Mouse (Mus musculus) embryonic facial prominence, embryonic 14.5 days (tissue): ENCODE results near the gene Ctf2. TPM values are rescaled to one million over a fixed set of nuclear protein-coding genes. Genes with fewer than 3 reads are reported as not detected.
A peak's percentile ranks its signal among the peaks of the same experiment; 100 is the strongest.

Experiments
- ATAC-seq: fragments of 200-750 bp; cut with Nextera tagmentation; 2 replicates; pipeline ENCODE4 v1.8.0; 2017; ENCODE audit warnings: low read depth, moderate number of reproducible peaks, moderate TSS enrichment
- DNase-seq: peaks from one replicate; pipeline ENCODE4 v3.0.0-alpha.2; 2015; ENCODE audit warnings: low spot score
- H3K27ac ChIP-seq: fragments of 300-500 bp; sonication (generic); replicated peaks from 2 replicates; pipeline ENCODE4 v1.5.1; 2014; ENCODE audit warnings: low read depth, mild to moderate bottlenecking, low read length, moderate library complexity
- H3K27me3 ChIP-seq: fragments of 300-500 bp; sonication (generic); replicated peaks from 2 replicates; pipeline ENCODE4 v1.6.1; 2014; ENCODE audit warnings: low read length; ENCODE audit not compliant: control insufficient read depth, insufficient read depth
- H3K36me3 ChIP-seq: fragments of 300-500 bp; sonication (generic); 2 replicates; pipeline ENCODE4 v1.6.1; 2014; ENCODE audit warnings: low read length, mixed read lengths; ENCODE audit not compliant: control insufficient read depth, insufficient read depth
- H3K4me1 ChIP-seq: fragments of 300-500 bp; sonication (generic); 2 replicates; pipeline ENCODE4 v1.6.1; 2014; ENCODE audit warnings: antibody characterized with exemption, low read length; ENCODE audit not compliant: control insufficient read depth, insufficient read depth
- H3K4me2 ChIP-seq: fragments of 300-500 bp; sonication (generic); 2 replicates; pipeline ENCODE4 v1.6.1; 2014; ENCODE audit warnings: low read depth, mild to moderate bottlenecking, low read length, moderate library complexity, mixed read lengths
- H3K4me3 ChIP-seq: fragments of 300-500 bp; sonication (generic); 2 replicates; pipeline ENCODE4 v1.5.1; 2014; ENCODE audit warnings: low read depth, mild to moderate bottlenecking, low read length
- H3K9ac ChIP-seq: fragments of 300-500 bp; sonication (generic); 2 replicates; pipeline ENCODE4 v1.6.1; 2014; ENCODE audit warnings: low read depth, mild to moderate bottlenecking, low read length, moderate library complexity, mixed read lengths
- H3K9me3 ChIP-seq: fragments of 300-500 bp; sonication (generic); 2 replicates; pipeline ENCODE4 v1.6.1; 2016; ENCODE audit warnings: low read length; ENCODE audit not compliant: control insufficient read depth
- WGBS: fragments of 180-500 bp; shearing (Covaris S2); extraction: QIAGEN DNeasy Blood & Tissue Kit; methylation state at CpG from one replicate; pipeline ENCODE4 v1.1.7; 2014; 5-methylcytosine and 5-hydroxymethylcytosine counted together
- polyA plus RNA-seq: library from polyadenylated mRNA; unstranded; fragments of >200 nt; fragmentation: Nextera tagmentation; extraction: Ambion mirVana; gene quantifications from 2 replicates; pipeline ENCODE4 v1.2.1, GENCODE M21; 2014

Gene Ctf2
- polyA plus RNA-seq, 1 experiment from 2014 or later = 0.35 TPM

GRCm38 (mm10) chr7:127689626-127690280 is 42.2 kb downstream of the Ctf2 start:
- 72% methylated on average over 9 of the region's 9 CpGs for WGBS
- Histone ChIP-seq H3K27me3 (no peaks in the 10 kb centered on the region), H3K4me2 (no peak overlapping the region), H3K4me1 (peaks cover 7% of the 10 kb centered on the region), H3K9me3 (no peaks in the 10 kb centered on the region), H3K4me3 (no peak overlapping the region), H3K36me3 (peaks cover 10% of the 10 kb centered on the region; the same call in 1 of the 2 replicates), H3K27ac (no peak overlapping the region), H3K9ac (no peak overlapping the region)
- no peak for ATAC-seq
- DNase-seq = no peak

GRCm38 (mm10) chr7:127688935-127689334 is 43.0 kb downstream of the Ctf2 start:
- H3K27ac ChIP-seq = no peak overlapping the region

GRCm38 (mm10) chr7:127686740-127687449 is 45.1 kb downstream of the Ctf2 start:
- DNase-seq = no peak
- H3K9me3 ChIP-seq = no peaks in the 10 kb centered on the region
- H3K27ac ChIP-seq = no peak overlapping the region
- no peak overlapping the region for H3K4me2 ChIP-seq
- no peak for ATAC-seq
- peaks cover 7% of the 10 kb centered on the region for H3K4me1 ChIP-seq
- no peaks in the 10 kb centered on the region for H3K36me3 ChIP-seq
- no peak overlapping the region for H3K4me3 ChIP-seq
- H3K9ac ChIP-seq = no peak overlapping the region
- no peaks in the 10 kb centered on the region for H3K27me3 ChIP-seq
- WGBS = 70% methylated on average over 11 of the region's 11 CpGs

More at GRCm38 (mm10) chr7:127688935-127689334, 43.0 kb downstream of the Ctf2 start:
- Histone ChIP-seq H3K4me2 (no peak overlapping the region), H3K4me1 (peaks cover 7% of the 10 kb centered on the region), H3K27me3 (no peaks in the 10 kb centered on the region), H3K9ac (no peak overlapping the region), H3K9me3 (no peaks in the 10 kb centered on the region), H3K4me3 (no peak overlapping the region), H3K36me3 (peaks cover 7% of the 10 kb centered on the region; the same call in 1 of the 2 replicates)
- DNase-seq = no peak
- ATAC-seq = no peak
- WGBS = 86% methylated on average over 7 of the region's 7 CpGs

GRCm38 (mm10) chr7:127685304-127686018 is 46.5 kb downstream of the Ctf2 start:
- H3K27ac ChIP-seq = peak overlapping the region; percentile 61
- H3K4me2 ChIP-seq = no peak overlapping the region
- H3K36me3 ChIP-seq = no peaks in the 10 kb centered on the region
- WGBS = 60% methylated on average over 14 of the region's 14 CpGs
- H3K27me3 ChIP-seq = no peaks in the 10 kb centered on the region
- no peaks in the 10 kb centered on the region for H3K9me3 ChIP-seq
- ATAC-seq (peak; percentile 89), DNase-seq (peak; percentile 69)
- H3K9ac ChIP-seq = 0 out of 2 replicates have a peak overlapping the region, but pooled peaks have one; percentile 34
- H3K4me1 ChIP-seq = no peaks in the 10 kb centered on the region
- H3K4me3 ChIP-seq = no peak overlapping the region

GRCm38 (mm10) chr7:127681888-127682553 is 49.9 kb downstream of the Ctf2 start:
- H3K4me2 ChIP-seq = no peak overlapping the region
- H3K4me3 ChIP-seq = no peak overlapping the region
- no peak for DNase-seq
- H3K27ac ChIP-seq = no peak overlapping the region
- no peaks in the 10 kb centered on the region for H3K9me3 ChIP-seq
- 0 out of 2 replicates have a peak, but pooled peaks cover 4% of the 10 kb centered on the region for H3K36me3 ChIP-seq
- H3K9ac ChIP-seq = no peak overlapping the region
- no peaks in the 10 kb centered on the region for H3K27me3 ChIP-seq
- 81% methylated on average over 8 of the region's 8 CpGs for WGBS
- no peaks in the 10 kb centered on the region for H3K4me1 ChIP-seq
- no peak for ATAC-seq

GRCm38 (mm10) chr7:127680541-127680940 is 51.4 kb downstream of the Ctf2 start:
- Histone ChIP-seq H3K27me3 (no peaks in the 10 kb centered on the region), H3K4me1 (no peaks in the 10 kb centered on the region), H3K9me3 (no peaks in the 10 kb centered on the region), H3K4me3 (no peak overlapping the region), H3K27ac (no peak overlapping the region), H3K9ac (no peak overlapping the region), H3K4me2 (no peak overlapping the region), H3K36me3 (0 out of 2 replicates have a peak, but pooled peaks cover 14% of the 10 kb centered on the region)
- ATAC-seq = no peak
- WGBS = 82% methylated on average over 13 of the region's 13 CpGs
- DNase-seq = no peak

- Histone ChIP-seq H3K36me3 (0 out of 2 replicates have a peak, but pooled peaks cover 17% of the 10 kb centered on the region), H3K4me1 (no peaks in the 10 kb centered on the region), H3K4me2 (no peak overlapping the region), H3K4me3 (no peak overlapping the region), H3K9me3 (no peaks in the 10 kb centered on the region), H3K27ac (no peak overlapping the region), H3K9ac (no peak overlapping the region), H3K27me3 (no peaks in the 10 kb centered on the region)
- 72% methylated on average over 2 of the region's 2 CpGs for WGBS
- DNase-seq (no peak), ATAC-seq (no peak)
These were observed 53.2 kb downstream of the Ctf2 start for GRCm38 (mm10) chr7:127678811-127679210.

- H3K27me3 ChIP-seq = no peaks in the 10 kb centered on the region
- DNase-seq (no peak), ATAC-seq (no peak)
- no peak overlapping the region for H3K4me2 ChIP-seq
- no peak overlapping the region for H3K4me3 ChIP-seq
- 80% methylated on average over 4 of the region's 4 CpGs for WGBS
- H3K36me3 ChIP-seq = 0 out of 2 replicates have a peak, but pooled peaks cover 17% of the 10 kb centered on the region
- H3K9me3 ChIP-seq = no peaks in the 10 kb centered on the region
- H3K9ac ChIP-seq = no peak overlapping the region
- H3K27ac ChIP-seq = no peak overlapping the region
- no peaks in the 10 kb centered on the region for H3K4me1 ChIP-seq
These were observed 54.4 kb downstream of the Ctf2 start for GRCm38 (mm10) chr7:127677609-127678008.
